Mouse (Mus musculus): Measurements from ENCODE around the gene Nus1.

Nus1 gene

GRCm38 (mm10) chr10:52417998-52418860 lies 882 bp downstream of the Nus1 start:
- peak; percentile 49 for DNase-seq (ENCODE audit: low read depth, low spot score)

GRCm38 (mm10) chr10:52418931-52419330 lies 1.6 kb downstream of the Nus1 start:
- no peak for DNase-seq (ENCODE audit: low read depth, low spot score)

- no peak for DNase-seq (ENCODE audit: low read depth, low spot score)
Observed at GRCm38 (mm10) chr10:52419402-52419801, 2.1 kb downstream of the Nus1 start.

GRCm38 (mm10) chr10:52420526-52420925 lies 3.2 kb downstream of the Nus1 start:
- DNase-seq (ENCODE audit: low read depth, low spot score), result no peak

- no peak for DNase-seq (ENCODE audit: low read depth, low spot score)
Observed at GRCm38 (mm10) chr10:52421716-52422115, 4.4 kb downstream of the Nus1 start.

GRCm38 (mm10) chr10:52423097-52423496 lies 5.8 kb downstream of the Nus1 start:
- DNase-seq (ENCODE audit: low read depth, low spot score), result no peak

GRCm38 (mm10) chr10:52426314-52426980 lies 9.1 kb downstream of the Nus1 start:
- DNase-seq (ENCODE audit: low read depth, low spot score), result no peak

GRCm38 (mm10) chr10:52427634-52428415 lies 10.5 kb downstream of the Nus1 start:
- DNase-seq (ENCODE audit: low read depth, low spot score), result no peak

GRCm38 (mm10) chr10:52430953-52431352 lies 13.6 kb downstream of the Nus1 start:
- no peak for DNase-seq (ENCODE audit: low read depth, low spot score)

GRCm38 (mm10) chr10:52434836-52435235 lies 17.5 kb downstream of the Nus1 start:
- no peak for DNase-seq (ENCODE audit: low read depth, low spot score)

- DNase-seq (ENCODE audit: low read depth, low spot score), result no peak
Observed at GRCm38 (mm10) chr10:52460614-52461013, 43.3 kb downstream of the Nus1 start.

GRCm38 (mm10) chr10:52463941-52464739 lies 46.8 kb downstream of the Nus1 start:
- DNase-seq (ENCODE audit: low read depth, low spot score), result peak; percentile 2

- DNase-seq (ENCODE audit: low read depth, low spot score), result no peak
Observed at GRCm38 (mm10) chr10:52471520-52471919, 54.2 kb downstream of the Nus1 start.

Measured in mesoderm, embryonic 11.5 days (tissue).